Mouse (Mus musculus) CH12.LX (cell line): ENCODE data around the gene Hnrnpd. TPM values are rescaled to one million over a fixed set of nuclear protein-coding genes. Genes with fewer than 3 reads are reported as not detected.
A peak's percentile ranks its signal among the peaks of the same experiment; 100 is the strongest.

ENCODE experiments used
- DNase-seq: peaks from one replicate; pipeline ENCODE4 v3.0.0-alpha.2; 2013; ENCODE audit errors: extremely low read depth
- H3K27ac ChIP-seq: 2 replicates; pipeline ENCODE4 v1.5.1; 2012; ENCODE audit warnings: low read depth, mild to moderate bottlenecking, control low read depth, moderate library complexity; ENCODE audit not compliant: insufficient read depth
- H3K27me3 ChIP-seq: replicated peaks from 2 replicates; pipeline ENCODE3; 2012; ENCODE audit warnings: inconsistent platforms
- H3K36me3 ChIP-seq, 2 experiments: replicated peaks in 1 of 2; 2 replicates each; pipeline versions ENCODE3 to v1.6.1; 2012; ENCODE audit warnings: inconsistent platforms in 1 of 2, low read length in 1 of 2, mild to moderate bottlenecking in 1 of 2, mixed read lengths in 1 of 2, moderate library complexity in 1 of 2; ENCODE audit not compliant: control insufficient read depth in 1 of 2, insufficient read depth in 1 of 2
- H3K4me1 ChIP-seq, 2 experiments: 2 replicates each; pipeline ENCODE4 v1.6.1; 2012; ENCODE audit warnings: inconsistent platforms in 1 of 2, moderate library complexity in 1 of 2; ENCODE audit not compliant: insufficient read depth in 2 of 2, control insufficient read depth in 1 of 2
- H3K4me2 ChIP-seq: 2 replicates; pipeline ENCODE4 v1.6.1; 2012; ENCODE audit warnings: low read depth, mild to moderate bottlenecking, control low read depth; ENCODE audit not compliant: poor library complexity, insufficient read depth, severe bottlenecking
- H3K4me3 ChIP-seq, 3 experiments: fragments of 150-350 bp in 1 of 3; sonication (generic) in 1 of 3; replicated peaks in 1 of 3; 2 replicates each; pipeline versions ENCODE3 to v1.5.1; 2011 to 2012; ENCODE audit warnings: low read depth in 2 of 3, low read length in 2 of 3, mild to moderate bottlenecking in 2 of 3, moderate library complexity in 2 of 3, control low read depth in 1 of 3, improper control_type of control experiment in 1 of 3, inconsistent platforms in 1 of 3, mixed read lengths in 1 of 3; ENCODE audit not compliant: poor library complexity in 1 of 3
- H3K79me2 ChIP-seq: replicated peaks from 2 replicates; pipeline ENCODE4 v1.6.1; 2012; ENCODE audit warnings: mild to moderate bottlenecking, moderate library complexity; ENCODE audit not compliant: control insufficient read depth, poor library complexity, insufficient read depth, severe bottlenecking; ENCODE audit errors: extremely low read depth
- H3K9ac ChIP-seq: 2 replicates; pipeline ENCODE4 v1.6.1; 2012; ENCODE audit warnings: low read depth, mild to moderate bottlenecking, control low read depth, moderate library complexity; ENCODE audit not compliant: insufficient read depth
- H3K9me3 ChIP-seq: replicated peaks from 2 replicates; pipeline ENCODE3; 2012; ENCODE audit warnings: low read length, inconsistent platforms, mixed read lengths
- BHLHE40 ChIP-seq: IDR thresholded peaks from 2 replicates; pipeline ENCODE4 v1.6.1; 2011; ENCODE audit warnings: mild to moderate bottlenecking, low read depth, low read length, improper control_type of control experiment
- CHD1 ChIP-seq: IDR thresholded peaks from 2 replicates; pipeline ENCODE4 v1.6.1; 2012; ENCODE audit warnings: low read depth, low read length, improper control_type of control experiment, inconsistent platforms
- CHD2 ChIP-seq: IDR thresholded peaks from 2 replicates; pipeline ENCODE4 v1.6.1; 2011; ENCODE audit warnings: low read length, improper control_type of control experiment
- CTCF ChIP-seq, 2 experiments: IDR thresholded peaks in 1 of 2; conservative IDR thresholded peaks in 1 of 2; 2 replicates each; pipeline ENCODE4 v1.5.1; 2011 to 2012; ENCODE audit warnings: low read depth in 2 of 2, low read length in 2 of 2, improper control_type of control experiment in 1 of 2, inconsistent platforms in 1 of 2, mild to moderate bottlenecking in 1 of 2, moderate library complexity in 1 of 2
- EP300 ChIP-seq: IDR thresholded peaks from 2 replicates; pipeline ENCODE4 v1.6.1; 2011; ENCODE audit warnings: low read length, improper control_type of control experiment
- ETS1 ChIP-seq: conservative IDR thresholded peaks from 2 replicates; pipeline ENCODE4 v1.6.1; 2012; ENCODE audit warnings: low read depth, mild to moderate bottlenecking, inconsistent platforms, low read length, improper control_type of control experiment, moderate library complexity
- GABPA ChIP-seq: IDR thresholded peaks from 2 replicates; pipeline ENCODE4 v1.6.1; 2012; ENCODE audit warnings: low read depth, low read length, improper control_type of control experiment, inconsistent platforms; ENCODE audit not compliant: insufficient replicate concordance
- HCFC1 ChIP-seq: IDR thresholded peaks from 2 replicates; pipeline ENCODE4 v1.6.1; 2012; ENCODE audit warnings: low read depth, mild to moderate bottlenecking, inconsistent platforms, low read length, improper control_type of control experiment
- IRF4 ChIP-seq: IDR thresholded peaks from 2 replicates; pipeline ENCODE4 v1.6.1; 2014; ENCODE audit warnings: low read depth, mild to moderate bottlenecking, inconsistent platforms, low read length, improper control_type of control experiment
- JUND ChIP-seq: conservative IDR thresholded peaks from 2 replicates; pipeline ENCODE4 v1.6.1; 2011; ENCODE audit warnings: low read depth, low read length, improper control_type of control experiment
- KAT2A ChIP-seq: IDR thresholded peaks from 2 replicates; pipeline ENCODE4 v1.6.1; 2012; ENCODE audit warnings: low read length, improper control_type of control experiment, inconsistent platforms; ENCODE audit not compliant: insufficient replicate concordance
- MAX ChIP-seq: IDR thresholded peaks from 2 replicates; pipeline ENCODE4 v1.6.1; 2011; ENCODE audit warnings: low read length, improper control_type of control experiment
- MXI1 ChIP-seq: IDR thresholded peaks from 2 replicates; pipeline ENCODE4 v1.6.1; 2011; ENCODE audit warnings: mild to moderate bottlenecking, low read depth, low read length, improper control_type of control experiment
- MYC ChIP-seq: IDR thresholded peaks from 2 replicates; pipeline ENCODE4 v1.6.1; 2011; ENCODE audit warnings: low read depth, mild to moderate bottlenecking, improper control_type of control experiment, low read length
- NELFE ChIP-seq: IDR thresholded peaks from 2 replicates; pipeline ENCODE4 v1.6.1; 2011; ENCODE audit warnings: low read depth, low read length, improper control_type of control experiment
- NRF1 ChIP-seq: IDR thresholded peaks from 2 replicates; pipeline ENCODE4 v1.6.1; 2014; ENCODE audit warnings: low read depth, mild to moderate bottlenecking, inconsistent platforms, low read length, improper control_type of control experiment, moderate library complexity
- PAX5 ChIP-seq: IDR thresholded peaks from 2 replicates; pipeline ENCODE4 v1.6.1; 2012; ENCODE audit warnings: low read length, inconsistent platforms, mixed read lengths
- POLR2A ChIP-seq: IDR thresholded peaks from 2 replicates; pipeline ENCODE4 v1.6.1; 2011; ENCODE audit warnings: low read depth, mild to moderate bottlenecking, improper control_type of control experiment, low read length
- POLR2AphosphoS2 ChIP-seq: IDR thresholded peaks from 2 replicates; pipeline ENCODE4 v1.6.1; 2011; ENCODE audit warnings: low read depth, low read length, improper control_type of control experiment
- RAD21 ChIP-seq: IDR thresholded peaks from 2 replicates; pipeline ENCODE4 v1.6.1; 2011; ENCODE audit warnings: low read depth, mild to moderate bottlenecking, low read length, improper control_type of control experiment, moderate library complexity
- RCOR1 ChIP-seq: conservative IDR thresholded peaks from 2 replicates; pipeline ENCODE4 v1.6.1; 2012; ENCODE audit warnings: low read depth, mild to moderate bottlenecking, inconsistent platforms, low read length, improper control_type of control experiment
- SIN3A ChIP-seq: IDR thresholded peaks from 2 replicates; pipeline ENCODE4 v1.6.1; 2012; ENCODE audit warnings: low read length, improper control_type of control experiment, inconsistent platforms
- TBP ChIP-seq: conservative IDR thresholded peaks from 2 replicates; pipeline ENCODE4 v1.6.1; 2011; ENCODE audit warnings: low read depth, low read length, improper control_type of control experiment
- TCF12 ChIP-seq: IDR thresholded peaks from 2 replicates; pipeline ENCODE4 v1.6.1; 2014; ENCODE audit warnings: low read depth, mild to moderate bottlenecking, inconsistent platforms, low read length, improper control_type of control experiment
- UBTF ChIP-seq: IDR thresholded peaks from 2 replicates; pipeline ENCODE4 v1.6.1; 2012; ENCODE audit warnings: low read depth, mild to moderate bottlenecking, inconsistent platforms, low read length, improper control_type of control experiment, moderate library complexity
- USF1 ChIP-seq: IDR thresholded peaks from 2 replicates; pipeline ENCODE4 v1.6.1; 2014; ENCODE audit warnings: low read depth, mild to moderate bottlenecking, inconsistent platforms, low read length, improper control_type of control experiment
- ZC3H11A ChIP-seq: IDR thresholded peaks from 2 replicates; pipeline ENCODE4 v1.6.1; 2012; ENCODE audit warnings: low read depth, mild to moderate bottlenecking, inconsistent platforms, low read length, improper control_type of control experiment
- dilution Hi-C: fragments of 300-500 bp; cut with MboI; formaldehyde crosslinking; loops from 2 replicates; pipeline ENCODE4 v1.14.3; 2020; ENCODE audit warnings: low sequenced_read_pairs; ENCODE audit not compliant: extremely low pct_unique_long_range_greater_than_20kb, extremely low pct_ligation_motif_present
- in situ Hi-C: fragments of 300-500 bp; cut with MboI; formaldehyde crosslinking; loops from 3 replicates; pipeline ENCODE4 v1.14.3; 2019; ENCODE audit warnings: low sequenced_read_pairs, low pct_ligation_motif_present, low pct_unique_long_range_greater_than_20kb, mixed read lengths
- polyA plus RNA-seq: library from polyadenylated mRNA; unstranded; fragments of >175 nt; gene quantifications from 2 replicates; pipeline ENCODE4 v1.2.1, GENCODE M21; 2012; ENCODE audit warnings: low read depth; ENCODE audit not compliant: insufficient read length
- total RNA-seq, 2 experiments: library from RNA; depleted of rRNA; stranded (reverse); fragments of 300-350 nt in 1 of 2; fragments of >200 nt in 1 of 2; gene quantifications; 2 replicates each; pipeline ENCODE4 v1.2.3; 2012 to 2014

Hnrnpd gene
- total and polyA plus RNA-seq, 3 experiments, result 19.0 to 319 (median 41.3) TPM

GRCm38 (mm10) chr5:100008485-100008884, 29.7 kb upstream of the Hnrnpd start:
- H3K36me3 ChIP-seq, result no peaks in the 10 kb centered on the region
- TF ChIP-seq MYC (no peak), CTCF (conservative IDR thresholded peaks at IDR 0.05 in 1 of 2, IDR thresholded peaks at IDR 0.05 in 1 of 2; ENCODE audit: low read depth in 2 of 2, low read length in 2 of 2) (peak in 1 of 2 experiments; percentile 39; a peak in 2 of 4 replicates)
- no peak overlapping the region for H3K27ac ChIP-seq
- no peaks in the 10 kb centered on the region for H3K27me3 ChIP-seq
- no peak overlapping the region for H3K4me2 ChIP-seq
- no peak overlapping the region for H3K4me3 ChIP-seq
- no peaks in the 10 kb centered on the region for H3K79me2 ChIP-seq
- no peak overlapping the region for H3K9ac ChIP-seq
- dilution Hi-C loops (no loop called here), in situ Hi-C loops (no loop called here)
- H3K9me3 ChIP-seq, result peaks cover 2% of the 10 kb centered on the region
- H3K4me1 ChIP-seq, result no peaks in the 10 kb centered on the region
- DNase-seq, result peak; percentile 23

GRCm38 (mm10) chr5:100007040-100007375, 28.3 kb upstream of the Hnrnpd start:
- DNase-seq, result peak; percentile 33

GRCm38 (mm10) chr5:100006324-100007039, 27.7 kb upstream of the Hnrnpd start:
- no peaks in the 10 kb centered on the region for H3K4me1 ChIP-seq
- in situ Hi-C loops, result no loop called here
- H3K9me3 ChIP-seq, result peaks cover 2% of the 10 kb centered on the region
- TF ChIP-seq NRF1 (no peak), HCFC1 (no peak), IRF4 (no peak), MXI1 (no peak), EP300 (no peak), ZC3H11A (no peak), GABPA (no peak), JUND (no peak), ETS1 (no peak), RAD21 (no peak), POLR2A (no peak), PAX5 (no peak), SIN3A (no peak), TBP (no peak), RCOR1 (no peak), MAX (no peak), TCF12 (no peak), CHD2 (no peak), CHD1 (no peak), KAT2A (no peak)
- DNase-seq, result no peak
- H3K27ac ChIP-seq, result no peak overlapping the region
- no peaks in the 10 kb centered on the region for H3K79me2 ChIP-seq
- no peak overlapping the region for H3K4me2 ChIP-seq
- H3K9ac ChIP-seq, result no peak overlapping the region
- no peak overlapping the region for H3K4me3 ChIP-seq
- no peaks in the 10 kb centered on the region for H3K27me3 ChIP-seq
- dilution Hi-C loops, result no loop called here
- H3K36me3 ChIP-seq, result no peaks in the 10 kb centered on the region

More at GRCm38 (mm10) chr5:100007040-100007375, 28.3 kb upstream of the Hnrnpd start:
- Histone ChIP-seq H3K27ac (no peak overlapping the region), H3K4me2 (no peak overlapping the region), H3K9me3 (peaks cover 2% of the 10 kb centered on the region), H3K9ac (no peak overlapping the region), H3K27me3 (no peaks in the 10 kb centered on the region), H3K36me3 (no peaks in the 10 kb centered on the region), H3K4me3 (no peak overlapping the region), H3K4me1 (no peaks in the 10 kb centered on the region), H3K79me2 (no peaks in the 10 kb centered on the region)
- TF ChIP-seq UBTF (no peak), RAD21 (no peak; the same call in none of the 2 replicates), NELFE (no peak), USF1 (no peak), CTCF (conservative IDR thresholded peaks at IDR 0.05 in 1 of 2, IDR thresholded peaks at IDR 0.05 in 1 of 2; ENCODE audit: low read depth in 2 of 2, low read length in 2 of 2) (peak; percentile 42 to 51), MAX (no peak), EP300 (no peak), BHLHE40 (no peak), POLR2AphosphoS2 (no peak)
- dilution Hi-C loops, result no loop called here
- in situ Hi-C loops, result no loop called here
